Mouse (Mus musculus) heart, embryonic 10.5 days (tissue): Measurements from ENCODE around the gene Cyp26c1. TPM values are rescaled to one million over a fixed set of nuclear protein-coding genes. Genes with fewer than 3 reads are reported as not detected.

Experiments used
- DNase-seq: peaks from one replicate; pipeline ENCODE4 v3.0.0-alpha.2; 2017; ENCODE audit warnings: low spot score
- H3K27ac ChIP-seq: fragments of 300-500 bp; sonication (generic); 2 replicates; pipeline ENCODE4 v1.5.1; 2016; ENCODE audit warnings: mild to moderate bottlenecking
- H3K27me3 ChIP-seq: fragments of 300-500 bp; sonication (generic); 2 replicates; pipeline ENCODE4 v1.6.1; 2016; ENCODE audit warnings: mild to moderate bottlenecking; ENCODE audit not compliant: poor library complexity, insufficient read depth, severe bottlenecking
- H3K36me3 ChIP-seq: fragments of 300-500 bp; sonication (generic); 2 replicates; pipeline ENCODE4 v1.6.1; 2016; ENCODE audit warnings: mild to moderate bottlenecking, moderate library complexity
- H3K4me1 ChIP-seq: fragments of 300-500 bp; sonication (generic); 2 replicates; pipeline ENCODE4 v1.6.1; 2016; ENCODE audit warnings: mild to moderate bottlenecking
- H3K4me3 ChIP-seq: fragments of 300-500 bp; sonication (generic); 2 replicates; pipeline ENCODE4 v1.5.1; 2016; ENCODE audit warnings: mild to moderate bottlenecking, moderate library complexity
- H3K9me3 ChIP-seq: fragments of 300-500 bp; sonication (generic); 2 replicates; pipeline ENCODE4 v1.6.1; 2016; ENCODE audit warnings: mild to moderate bottlenecking, moderate library complexity
- WGBS: fragments of 180-500 bp; shearing (Covaris S2); methylation state at CpG from one replicate; pipeline ENCODE4 v1.1.7; 2016; 5-methylcytosine and 5-hydroxymethylcytosine counted together
- polyA plus RNA-seq: library from polyadenylated mRNA; unstranded; fragments of >200 nt; fragmentation: Nextera tagmentation; extraction: Ambion mirVana; gene quantifications from 2 replicates; pipeline ENCODE4 v1.2.1, GENCODE M21; 2016

The Cyp26c1 gene
- 0.10 and 0.21 TPM in 2 replicates for polyA plus RNA-seq

DNA sequence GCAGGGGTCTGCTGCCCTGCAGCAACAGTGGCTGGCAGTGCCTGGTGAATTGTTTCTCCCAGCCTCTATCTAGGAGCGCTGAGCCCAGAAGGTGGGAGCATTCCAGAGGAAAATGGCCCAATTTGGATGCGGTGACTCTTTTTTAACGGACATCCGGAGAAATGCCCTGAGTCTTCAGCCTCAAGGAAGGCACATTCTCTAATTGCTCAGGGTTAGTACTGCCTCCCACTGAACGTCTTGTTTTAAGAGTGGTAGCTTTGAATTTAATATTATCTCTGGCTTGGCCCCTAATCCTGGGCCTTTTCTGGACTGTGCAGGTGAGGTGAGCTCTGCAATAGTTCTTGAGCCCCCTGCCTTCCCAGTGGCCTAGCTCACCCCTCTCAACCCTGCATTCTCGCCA, at the start of gene Cyp26c1:
Gene Cyp26c1, plus strand, starts transcription at position 301 of the 400 bp plus-strand sequence.
- Histone ChIP-seq H3K4me1 (peaks cover 27% of the 10 kb centered on the region), H3K27ac (no peak within 1 kb of the TSS), H3K4me3 (0 out of 2 replicates have a peak within 1 kb of the TSS, but pooled peaks have one; percentile 36), H3K27me3 (peaks cover 86% of the 10 kb centered on the region), H3K9me3 (no peaks in the 10 kb centered on the region), H3K36me3 (no peaks in the 10 kb centered on the region)
- DNase-seq: no peak
- 6% methylated on average over 6 of the region's 6 CpGs for WGBS

DNA sequence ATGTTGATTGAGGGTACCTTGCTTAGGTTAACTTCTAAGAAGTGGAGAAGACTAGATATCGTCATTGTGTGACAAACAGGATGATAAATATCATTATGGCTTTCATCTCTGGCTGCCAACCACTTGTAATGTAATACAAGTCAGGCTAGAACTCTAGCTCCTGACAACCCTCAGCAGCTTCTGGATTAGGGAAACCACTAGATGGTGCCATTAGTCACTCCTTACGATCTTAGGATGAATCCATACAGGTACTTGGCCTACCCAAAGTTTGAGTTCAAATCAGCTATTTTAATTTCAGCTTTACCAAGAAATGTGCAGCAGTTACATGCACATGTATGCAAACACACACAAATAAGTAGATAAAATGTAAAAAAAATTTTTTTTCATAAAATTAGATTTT, 37.4 kb upstream of the Cyp26c1 start:
- DNase-seq: no peak
- Histone ChIP-seq H3K4me1 (no peaks in the 10 kb centered on the region), H3K9me3 (no peaks in the 10 kb centered on the region), H3K36me3 (no peaks in the 10 kb centered on the region), H3K27ac (no peak overlapping the region), H3K4me3 (no peak overlapping the region), H3K27me3 (no peaks in the 10 kb centered on the region)
- WGBS: 27% methylated on average over 2 of the region's 2 CpGs

DNA sequence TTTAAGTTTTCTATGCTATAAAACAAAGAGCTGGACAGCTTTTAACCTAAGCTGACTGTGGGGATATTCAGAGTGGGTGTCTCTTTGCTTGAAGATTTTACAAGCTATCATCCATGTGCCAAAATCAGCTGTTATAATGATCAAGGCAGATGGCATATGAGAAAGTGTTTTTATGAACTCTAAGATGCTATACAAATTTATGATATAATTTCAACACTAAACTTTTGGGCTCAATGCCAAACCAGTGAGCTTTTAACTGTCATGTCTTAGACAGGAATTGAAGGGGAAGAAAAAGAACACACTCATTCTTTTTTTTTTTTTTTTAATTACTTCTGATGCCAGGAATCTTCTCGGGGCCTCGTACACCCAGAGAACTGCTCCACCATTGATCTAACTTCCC, 34.9 kb upstream of the Cyp26c1 start:
- H3K27ac ChIP-seq: no peak overlapping the region
- no peak overlapping the region for H3K4me3 ChIP-seq
- no peak for DNase-seq
- no peaks in the 10 kb centered on the region for H3K4me1 ChIP-seq
- H3K27me3 ChIP-seq: no peaks in the 10 kb centered on the region
- H3K9me3 ChIP-seq: no peaks in the 10 kb centered on the region
- WGBS: 70% methylated on average over 2 of the region's 2 CpGs
- H3K36me3 ChIP-seq: no peaks in the 10 kb centered on the region

DNA sequence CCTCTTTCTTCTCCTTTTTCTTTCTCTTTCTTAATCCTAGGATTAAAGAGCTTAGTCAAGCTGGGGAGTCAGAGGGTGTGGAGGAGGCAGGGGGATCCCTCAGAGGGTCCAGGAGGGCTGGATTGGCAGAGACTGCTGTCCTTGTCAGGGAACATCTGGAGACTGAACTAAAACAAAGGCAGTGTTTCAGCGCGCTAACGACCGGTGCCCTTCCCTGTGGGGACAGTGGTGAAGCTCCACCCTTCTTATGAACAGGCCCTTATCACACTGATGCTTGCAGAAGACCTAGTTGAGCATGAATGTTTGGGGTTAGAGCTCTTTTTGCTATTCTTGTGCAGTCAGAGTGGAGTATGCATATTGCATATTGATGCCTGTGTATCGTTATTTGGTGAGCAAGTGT, 31.4 kb upstream of the Cyp26c1 start:
- 43% methylated on average over 5 of the region's 5 CpGs for WGBS
- DNase-seq: no peak
- peaks cover 11% of the 10 kb centered on the region for H3K4me1 ChIP-seq
- H3K4me3 ChIP-seq: no peak overlapping the region
- no peaks in the 10 kb centered on the region for H3K36me3 ChIP-seq
- H3K27me3 ChIP-seq: peaks cover 6% of the 10 kb centered on the region; the same call in 1 of the 2 replicates
- no peak overlapping the region for H3K27ac ChIP-seq
- no peaks in the 10 kb centered on the region for H3K9me3 ChIP-seq

DNA sequence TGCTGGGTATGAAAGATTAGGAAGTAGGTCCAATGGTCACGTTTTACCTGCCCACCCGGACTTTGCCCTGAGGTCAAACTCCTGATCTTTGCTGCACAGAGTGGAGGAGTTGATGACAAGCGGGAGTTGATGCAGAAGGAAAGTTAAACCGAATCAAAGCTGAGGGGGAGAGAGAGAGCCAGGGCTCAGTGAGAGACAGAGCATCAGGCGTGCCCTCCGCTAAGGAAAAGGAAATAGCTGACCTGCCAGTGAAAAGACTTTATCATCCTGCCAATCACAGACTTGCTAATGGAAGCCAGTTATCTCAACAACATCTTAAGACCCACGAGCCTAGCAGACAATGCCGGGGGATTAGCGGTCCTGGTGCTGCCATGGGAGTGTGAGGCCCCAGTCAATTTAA, 28.9 kb upstream of the Cyp26c1 start:
- Histone ChIP-seq H3K27ac (no peak overlapping the region), H3K9me3 (no peaks in the 10 kb centered on the region)
- DNase-seq: no peak

DNA sequence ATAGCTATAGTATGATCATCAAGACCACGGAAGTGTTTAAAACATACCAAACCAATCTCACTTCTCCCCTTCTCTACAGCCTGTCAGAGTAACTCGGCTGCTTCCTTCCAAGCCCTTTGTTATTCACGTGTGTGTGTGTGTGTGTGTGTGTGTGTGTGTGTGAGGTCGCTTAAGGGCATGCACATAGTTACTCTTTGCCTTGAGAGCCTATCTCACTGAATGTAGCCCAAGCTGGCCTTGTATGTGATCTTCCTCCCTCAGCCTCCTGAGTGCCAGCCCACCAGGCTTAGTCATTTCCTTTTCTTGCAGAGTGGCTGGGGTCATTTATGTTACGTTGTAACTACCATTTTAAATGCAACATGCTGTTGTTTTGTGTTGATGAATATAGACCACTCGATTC, 20.1 kb upstream of the Cyp26c1 start:
- peak; percentile 61 for DNase-seq
- Histone ChIP-seq H3K9me3 (no peaks in the 10 kb centered on the region), H3K4me3 (no peak overlapping the region), H3K36me3 (no peaks in the 10 kb centered on the region), H3K27ac (no peak overlapping the region), H3K4me1 (no peaks in the 10 kb centered on the region), H3K27me3 (no peaks in the 10 kb centered on the region)
- WGBS: 72% methylated on average over 6 of the region's 6 CpGs

More for the DNA sequence above, 28.9 kb upstream of the Cyp26c1 start:
- peaks cover 11% of the 10 kb centered on the region for H3K4me1 ChIP-seq
- H3K27me3 ChIP-seq: peaks cover 6% of the 10 kb centered on the region; the same call in 1 of the 2 replicates
- H3K36me3 ChIP-seq: no peaks in the 10 kb centered on the region
- 5% methylated on average over 9 of the region's 9 CpGs for WGBS
- H3K4me3 ChIP-seq: no peak overlapping the region

DNA sequence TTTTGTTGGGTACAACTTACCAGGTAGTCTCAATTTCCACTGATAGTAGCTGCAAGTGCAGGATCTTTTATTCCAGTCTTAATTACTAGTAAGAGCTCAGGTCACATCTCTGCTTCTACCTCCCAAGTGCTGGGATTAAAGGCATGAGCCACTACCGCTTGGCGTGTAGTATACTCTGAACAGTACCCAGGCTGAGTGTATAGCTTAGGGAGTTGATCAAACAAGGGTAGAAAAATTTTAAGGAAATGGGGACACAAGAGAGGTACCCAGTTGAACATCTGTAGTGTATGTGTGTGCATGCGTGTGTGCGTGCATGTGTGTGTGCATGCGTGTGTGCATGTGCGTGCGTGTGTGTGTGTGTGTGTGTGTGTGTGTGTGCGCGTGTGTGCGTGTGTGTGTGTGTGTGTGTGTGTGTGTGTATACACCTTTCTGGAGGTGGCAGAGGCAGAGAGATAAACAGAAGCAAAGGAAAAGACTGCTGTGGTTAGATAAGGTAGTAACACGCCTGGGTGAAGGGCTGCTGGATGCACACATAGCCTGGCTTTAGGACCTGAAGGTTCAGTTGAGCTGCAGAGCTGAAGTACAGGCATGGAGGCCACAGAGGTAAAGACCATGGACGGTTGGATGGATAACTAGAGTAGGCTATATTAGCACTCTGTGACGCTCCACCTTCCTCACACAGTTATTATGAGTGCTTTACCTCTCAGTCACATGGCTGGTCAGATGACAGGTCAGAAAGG, 17.4 kb upstream of the Cyp26c1 start:
- DNase-seq: peak; percentile 79
- 71% methylated on average over 13 of the region's 13 CpGs for WGBS
- Histone ChIP-seq H3K9me3 (no peaks in the 10 kb centered on the region), H3K27ac (no peak overlapping the region), H3K4me1 (no peaks in the 10 kb centered on the region), H3K36me3 (no peaks in the 10 kb centered on the region), H3K4me3 (no peak overlapping the region), H3K27me3 (no peaks in the 10 kb centered on the region)

DNA sequence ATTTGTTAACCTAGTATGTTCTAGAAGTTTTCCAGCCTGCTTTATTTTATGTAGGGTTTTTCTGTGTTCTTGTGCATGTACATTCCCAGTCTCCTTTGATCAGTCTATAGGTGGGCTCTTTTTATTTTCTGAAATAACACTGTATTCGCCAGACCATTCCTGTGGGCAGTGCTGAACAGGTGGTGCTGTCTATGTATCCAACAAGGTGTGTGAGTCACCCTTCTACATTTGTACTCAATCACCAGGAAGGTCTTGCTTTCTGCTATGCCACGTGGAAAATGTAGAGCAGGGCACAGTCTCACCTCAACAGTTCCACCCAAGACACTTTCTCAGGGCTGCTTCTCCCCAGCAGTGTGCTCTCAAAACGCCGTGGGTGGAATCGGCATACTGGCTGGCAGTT, 16.7 kb upstream of the Cyp26c1 start:
- no peaks in the 10 kb centered on the region for H3K4me1 ChIP-seq
- 90% methylated on average over 5 of the region's 5 CpGs for whole genome bisulfite sequencing
- DNase-seq: no peak
- no peak overlapping the region for H3K4me3 ChIP-seq
- H3K36me3 ChIP-seq: no peaks in the 10 kb centered on the region
- H3K9me3 ChIP-seq: no peaks in the 10 kb centered on the region
- H3K27ac ChIP-seq: no peak overlapping the region
- H3K27me3 ChIP-seq: no peaks in the 10 kb centered on the region

DNA sequence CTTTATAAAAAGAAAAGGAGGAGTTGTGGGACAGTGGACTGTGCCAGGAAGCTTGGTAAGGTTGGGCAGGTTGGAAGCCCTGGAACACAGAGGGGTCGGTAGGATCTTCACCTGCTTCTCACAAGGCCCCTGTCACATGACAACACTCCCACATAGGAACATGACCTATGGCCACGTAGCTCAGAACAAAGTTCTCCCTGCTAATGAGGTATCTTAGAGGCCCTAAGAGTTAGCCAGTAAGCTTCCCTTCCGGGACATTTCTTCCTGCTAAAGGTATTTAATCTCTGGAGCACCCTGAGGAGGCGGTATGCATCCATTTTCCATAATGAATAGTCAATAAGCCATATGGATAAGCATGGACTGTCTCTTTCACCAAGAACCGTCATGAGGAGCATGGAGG, 15.9 kb upstream of the Cyp26c1 start:
- Histone ChIP-seq H3K4me1 (no peaks in the 10 kb centered on the region), H3K9me3 (no peaks in the 10 kb centered on the region), H3K4me3 (no peak overlapping the region), H3K27me3 (no peaks in the 10 kb centered on the region), H3K36me3 (no peaks in the 10 kb centered on the region), H3K27ac (no peak overlapping the region)
- no peak for DNase-seq
- WGBS: 80% methylated on average over 5 of the region's 5 CpGs

DNA sequence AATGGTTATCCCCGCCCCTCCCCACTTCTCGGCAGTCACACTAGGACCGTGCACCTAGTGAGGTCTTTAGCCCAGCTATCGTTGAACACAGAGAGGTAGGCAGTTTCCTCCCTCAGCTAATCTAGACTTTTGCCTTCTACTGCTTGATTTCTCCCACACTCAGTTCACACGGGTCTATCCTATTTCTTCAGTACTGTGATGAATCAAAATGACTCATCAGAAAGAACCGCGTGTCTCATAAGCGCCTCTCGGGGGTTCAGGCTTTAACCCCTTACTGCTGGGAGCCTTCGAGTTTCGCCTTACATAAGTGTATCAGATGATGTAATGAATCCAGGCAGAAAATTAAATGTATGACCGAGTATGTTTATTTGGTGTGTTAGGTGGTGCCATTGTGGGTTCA, 12.0 kb upstream of the Cyp26c1 start:
- Histone ChIP-seq H3K27me3 (peaks cover 6% of the 10 kb centered on the region), H3K4me1 (no peaks in the 10 kb centered on the region), H3K9me3 (no peaks in the 10 kb centered on the region), H3K4me3 (no peak overlapping the region), H3K36me3 (no peaks in the 10 kb centered on the region), H3K27ac (no peak overlapping the region)
- DNase-seq: no peak
- WGBS: 68% methylated on average over 12 of the region's 12 CpGs

DNA sequence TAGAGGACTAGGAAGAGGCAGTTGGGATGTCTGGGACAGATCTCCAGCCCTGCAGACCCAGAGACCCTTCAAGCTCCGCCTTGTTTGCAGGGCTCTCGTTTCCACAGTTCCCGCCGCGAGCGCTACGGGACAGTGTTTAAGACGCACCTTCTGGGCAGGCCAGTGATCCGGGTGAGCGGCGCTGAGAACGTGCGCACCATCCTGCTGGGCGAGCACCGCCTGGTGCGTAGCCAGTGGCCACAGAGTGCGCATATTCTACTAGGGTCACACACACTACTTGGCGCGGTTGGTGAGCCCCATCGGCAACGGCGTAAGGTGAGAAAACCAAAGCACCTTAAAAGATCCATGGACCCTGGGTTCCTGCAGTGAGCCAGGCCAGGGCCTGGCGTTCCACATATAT, 966 bp downstream of the Cyp26c1 start:
- no peaks in the 10 kb centered on the region for H3K9me3 ChIP-seq
- peaks cover 96% of the 10 kb centered on the region for H3K27me3 ChIP-seq
- 7% methylated on average over 23 of the region's 23 CpGs for WGBS
- no peak overlapping the region for H3K27ac ChIP-seq
- H3K4me1 ChIP-seq: peaks cover 32% of the 10 kb centered on the region
- H3K36me3 ChIP-seq: no peaks in the 10 kb centered on the region
- 0 out of 2 replicates have a peak overlapping the region, but pooled peaks have one; percentile 36 for H3K4me3 ChIP-seq
- no peak for DNase-seq

DNA sequence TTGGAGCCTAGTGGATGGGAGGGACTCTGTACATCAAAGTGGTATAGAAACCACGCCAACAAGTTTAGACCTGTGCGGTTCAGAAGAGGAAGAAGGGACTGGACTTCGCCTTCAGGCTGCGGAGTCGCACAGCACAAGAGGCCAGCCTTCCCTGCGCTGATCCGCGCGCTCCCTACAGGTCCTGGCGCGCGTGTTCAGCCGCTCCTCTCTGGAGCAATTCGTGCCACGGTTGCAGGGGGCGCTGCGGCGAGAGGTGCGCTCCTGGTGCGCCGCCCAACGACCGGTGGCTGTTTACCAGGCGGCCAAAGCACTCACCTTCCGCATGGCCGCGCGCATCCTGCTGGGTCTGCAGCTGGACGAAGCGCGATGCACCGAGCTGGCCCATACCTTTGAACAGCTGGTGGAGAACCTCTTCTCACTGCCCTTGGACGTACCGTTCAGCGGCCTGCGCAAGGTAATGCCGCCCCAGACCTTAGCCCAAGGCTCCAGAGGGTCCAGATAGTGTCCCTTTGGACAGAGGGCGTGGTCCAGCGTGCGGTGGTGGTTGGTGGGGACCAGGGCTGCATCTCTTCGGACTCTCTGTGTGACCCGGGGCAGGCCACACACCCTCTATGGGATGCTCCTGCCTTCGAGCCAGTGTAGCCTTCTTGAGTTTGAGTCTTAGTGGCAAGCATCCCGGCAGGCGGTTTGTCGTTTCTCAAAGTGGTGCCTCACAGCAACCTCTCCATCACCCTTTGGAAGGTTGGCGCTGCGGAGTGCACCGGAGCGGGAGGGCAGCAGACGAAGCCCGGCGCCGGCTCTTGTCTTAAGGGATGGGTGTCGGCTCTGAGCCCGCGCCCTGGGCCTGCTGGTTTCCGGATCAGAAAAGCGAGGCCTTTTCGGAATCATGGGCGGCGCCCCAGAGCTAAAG, 1.8 kb downstream of the Cyp26c1 start:
- H3K4me3 ChIP-seq: peak overlapping the region; percentile 36
- no peaks in the 10 kb centered on the region for H3K9me3 ChIP-seq
- no peak for DNase-seq
- 4% methylated on average over 62 of the region's 62 CpGs for WGBS
- peaks cover 32% of the 10 kb centered on the region for H3K4me1 ChIP-seq
- peaks cover 100% of the 10 kb centered on the region for H3K27me3 ChIP-seq
- H3K27ac ChIP-seq: no peak overlapping the region
- H3K36me3 ChIP-seq: no peaks in the 10 kb centered on the region

DNA sequence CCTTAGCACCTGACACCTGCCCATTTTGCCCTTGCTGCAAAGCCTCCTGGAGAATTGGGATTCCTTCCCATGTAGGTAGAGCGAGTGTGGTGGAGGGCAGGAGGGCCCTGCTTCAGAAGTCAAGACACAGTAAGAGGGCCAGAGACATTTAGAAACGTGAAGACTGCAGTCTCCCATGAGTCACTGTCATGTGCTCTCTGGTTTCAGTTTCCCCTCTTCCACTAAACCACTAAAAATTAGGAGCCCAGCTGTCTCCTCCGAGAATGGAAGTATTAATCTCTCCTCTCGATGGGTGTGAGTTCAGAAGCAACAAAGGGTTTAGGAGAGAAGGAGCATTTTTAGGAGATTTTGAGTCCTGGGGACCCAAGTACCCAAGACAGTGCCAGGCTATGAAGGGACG, 4.1 kb downstream of the Cyp26c1 start:
- 48% methylated on average over 5 of the region's 5 CpGs for WGBS
- no peak for DNase-seq
- H3K9me3 ChIP-seq: no peaks in the 10 kb centered on the region
- no peak overlapping the region for H3K27ac ChIP-seq
- peaks cover 36% of the 10 kb centered on the region for H3K4me1 ChIP-seq
- peaks cover 100% of the 10 kb centered on the region for H3K27me3 ChIP-seq
- H3K36me3 ChIP-seq: no peaks in the 10 kb centered on the region
- no peak overlapping the region for H3K4me3 ChIP-seq
